Mouse (Mus musculus): Measurements from ENCODE around the gene Gng13. TPM values are rescaled to one million over a fixed set of nuclear protein-coding genes. Genes with fewer than 3 reads are reported as not detected.
A peak's percentile ranks its signal among the peaks of the same experiment; 100 is the strongest.

The Gng13 gene
- polyA plus RNA-seq, 1 experiment from 2014 or later, result 3.7 TPM

DNA sequence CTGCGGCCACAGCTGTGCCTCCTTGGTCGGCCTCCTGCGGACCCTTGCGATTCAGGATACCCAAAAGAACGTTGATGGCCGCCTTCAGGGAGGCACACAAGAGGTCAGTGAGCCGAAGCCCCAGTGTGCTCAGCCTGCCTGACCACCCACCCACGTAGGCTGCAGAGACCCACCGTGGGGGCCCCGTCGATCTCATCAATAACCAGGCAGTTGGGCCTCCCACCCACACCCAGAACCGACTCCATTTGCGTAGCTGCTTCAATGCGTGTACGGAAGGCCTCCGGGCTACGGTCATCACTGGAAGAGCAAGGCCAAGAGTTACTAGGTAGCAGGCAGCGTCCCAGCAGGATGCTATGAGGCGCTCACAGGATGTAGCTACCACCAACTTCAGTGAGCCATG is 6.5 kb downstream of the Gng13 start:
- Histone ChIP-seq H3K9me3 (ENCODE audit: control insufficient read depth, low read depth, low read length) (no peaks in the 10 kb centered on the region), H3K36me3 (ENCODE audit: control insufficient read depth, insufficient read depth, low read length) (peaks cover 16% of the 10 kb centered on the region), H3K4me2 (replicated peaks; ENCODE audit: low read depth, low read length) (no peak overlapping the region), H3K27ac (ENCODE audit: low read length) (no peak overlapping the region), H3K4me3 (ENCODE audit: low read depth, low read length) (no peak overlapping the region), H3K27me3 (ENCODE audit: control insufficient read depth, insufficient read depth, low read length) (no peaks in the 10 kb centered on the region), H3K4me1 (ENCODE audit: control insufficient read depth, insufficient read depth, low read length) (peaks cover 9% of the 10 kb centered on the region), H3K9ac (replicated peaks; ENCODE audit: low read depth, low read length) (no peak overlapping the region)
- ATAC-seq (ENCODE audit: insufficient number of reproducible peaks, insufficient read depth, low FRiP score, low read depth), result no peak
- 92% methylated on average over 19 of the region's 19 CpGs for whole genome bisulfite sequencing

DNA sequence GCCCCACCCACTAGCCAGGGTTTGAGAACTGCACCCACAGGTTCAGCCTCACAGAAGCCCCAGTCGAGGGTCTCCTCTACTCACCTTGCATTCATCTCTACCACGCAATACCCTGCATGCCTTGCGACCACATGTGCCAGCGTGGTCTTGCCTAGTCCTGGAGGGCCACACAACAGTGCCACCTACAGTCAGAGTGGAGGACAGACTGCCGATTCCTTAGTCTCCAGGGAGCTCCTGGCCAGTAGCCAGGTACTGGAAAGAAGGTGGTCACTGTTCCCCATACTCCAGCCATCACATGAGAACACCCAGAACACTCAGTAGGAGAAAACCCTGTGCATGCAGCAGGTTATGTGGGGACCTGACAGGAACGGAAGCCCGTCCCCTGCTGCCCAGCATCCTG is 6.9 kb downstream of the Gng13 start:
- Histone ChIP-seq H3K27me3 (ENCODE audit: control insufficient read depth, insufficient read depth, low read length) (no peaks in the 10 kb centered on the region), H3K9me3 (ENCODE audit: control insufficient read depth, low read depth, low read length) (no peaks in the 10 kb centered on the region), H3K4me3 (ENCODE audit: low read depth, low read length) (no peak overlapping the region), H3K4me2 (replicated peaks; ENCODE audit: low read depth, low read length) (no peak overlapping the region), H3K9ac (replicated peaks; ENCODE audit: low read depth, low read length) (no peak overlapping the region), H3K27ac (ENCODE audit: low read length) (no peak overlapping the region), H3K4me1 (ENCODE audit: control insufficient read depth, insufficient read depth, low read length) (peaks cover 11% of the 10 kb centered on the region), H3K36me3 (ENCODE audit: control insufficient read depth, insufficient read depth, low read length) (peaks cover 14% of the 10 kb centered on the region)
- 79% methylated on average over 7 of the region's 7 CpGs for WGBS
- no peak for ATAC-seq (ENCODE audit: insufficient number of reproducible peaks, insufficient read depth, low FRiP score, low read depth)

DNA sequence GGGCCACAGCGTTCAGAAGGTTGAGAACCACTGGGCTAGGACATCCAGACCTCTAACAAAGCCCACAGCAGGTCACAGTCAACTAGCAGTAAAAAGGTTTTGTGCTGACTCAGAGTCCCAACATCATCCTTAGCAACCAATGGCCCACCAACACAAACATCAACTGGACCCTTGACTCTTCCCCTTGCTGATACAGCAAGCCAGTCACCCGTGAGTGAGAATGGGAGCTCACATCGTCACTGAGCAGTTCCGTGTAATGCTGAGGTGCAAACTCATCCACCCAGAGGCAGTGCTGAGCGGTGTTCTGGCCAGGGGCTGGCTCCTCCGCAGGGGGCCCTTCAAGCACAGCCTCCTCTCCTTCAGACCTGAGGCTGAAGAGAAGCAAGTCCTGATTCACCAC is 8.3 kb downstream of the Gng13 start:
- peaks cover 11% of the 10 kb centered on the region for H3K4me1 ChIP-seq (ENCODE audit: control insufficient read depth, insufficient read depth, low read length)
- peaks cover 9% of the 10 kb centered on the region for H3K36me3 ChIP-seq (ENCODE audit: control insufficient read depth, insufficient read depth, low read length)
- H3K27me3 ChIP-seq (ENCODE audit: control insufficient read depth, insufficient read depth, low read length), result no peaks in the 10 kb centered on the region
- no peak overlapping the region for H3K4me2 ChIP-seq (replicated peaks; ENCODE audit: low read depth, low read length)
- no peak overlapping the region for H3K27ac ChIP-seq (ENCODE audit: low read length)
- WGBS, result 87% methylated on average over 6 of the region's 6 CpGs
- ATAC-seq (ENCODE audit: insufficient number of reproducible peaks, insufficient read depth, low FRiP score, low read depth), result no peak
- no peak overlapping the region for H3K4me3 ChIP-seq (ENCODE audit: low read depth, low read length)
- no peak overlapping the region for H3K9ac ChIP-seq (replicated peaks; ENCODE audit: low read depth, low read length)
- no peaks in the 10 kb centered on the region for H3K9me3 ChIP-seq (ENCODE audit: control insufficient read depth, low read depth, low read length)

DNA sequence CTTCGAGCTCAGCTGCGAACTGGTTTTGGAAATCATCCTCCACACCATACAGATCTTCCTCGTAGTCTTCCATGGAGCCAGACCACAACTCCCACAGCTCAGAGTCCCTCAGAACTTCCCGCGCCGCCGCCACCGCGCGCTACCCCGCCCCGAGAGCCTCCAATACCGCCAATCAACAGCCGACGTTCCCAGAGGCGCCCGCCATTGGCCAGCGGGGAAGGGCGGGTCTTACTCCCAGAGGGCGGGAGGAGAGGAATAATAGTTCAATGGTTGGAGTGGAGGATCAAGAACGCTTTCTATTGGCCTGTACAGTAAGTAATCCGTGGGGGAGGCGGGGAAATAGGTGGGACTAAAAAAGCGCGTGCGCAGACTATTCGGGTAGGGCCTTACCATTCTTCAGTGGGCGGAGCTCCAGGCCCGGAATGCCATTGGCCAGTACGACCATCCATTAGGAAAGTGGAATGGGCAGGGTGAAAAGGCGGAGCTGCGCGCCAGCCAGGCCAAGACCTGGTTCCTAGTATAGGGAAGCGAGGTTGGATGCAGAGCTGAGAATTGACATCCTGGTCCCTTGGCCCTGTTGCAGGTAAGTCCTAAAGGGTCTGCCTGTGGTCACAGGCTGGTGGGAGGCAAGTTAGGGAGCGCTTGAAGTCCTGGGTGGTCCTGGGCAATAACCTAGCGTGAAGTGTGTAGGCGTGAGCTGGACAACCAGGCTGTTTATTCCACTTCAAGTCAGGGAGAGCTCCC is 10.5 kb downstream of the Gng13 start, which contains the start of the genes Chtf18 and Rpusd1:
Gene Chtf18, minus strand, starts transcription at position 155 of the 744 bp plus-strand sequence.
Gene Rpusd1, plus strand, starts transcription at position 406 of the 744 bp plus-strand sequence.
- peak within 1 kb of the TSS; percentile 58 for H3K4me3 ChIP-seq (ENCODE audit: low read depth, low read length)
- H3K9me3 ChIP-seq (ENCODE audit: control insufficient read depth, low read depth, low read length), result no peaks in the 10 kb centered on the region
- H3K36me3 ChIP-seq (ENCODE audit: control insufficient read depth, insufficient read depth, low read length), result peaks cover 1% of the 10 kb centered on the region
- H3K4me1 ChIP-seq (ENCODE audit: control insufficient read depth, insufficient read depth, low read length), result peaks cover 11% of the 10 kb centered on the region
- H3K4me2 ChIP-seq (replicated peaks; ENCODE audit: low read depth, low read length), result peak within 1 kb of the TSS; percentile 82
- no peaks in the 10 kb centered on the region for H3K27me3 ChIP-seq (ENCODE audit: control insufficient read depth, insufficient read depth, low read length)
- ATAC-seq (ENCODE audit: insufficient number of reproducible peaks, insufficient read depth, low FRiP score, low read depth), result peak; percentile 98
- under 1% methylated on average over 37 of the region's 37 CpGs for WGBS
- no peak within 1 kb of the TSS for H3K27ac ChIP-seq (ENCODE audit: low read length)
- peak within 1 kb of the TSS; percentile 77 for H3K9ac ChIP-seq (replicated peaks; ENCODE audit: low read depth, low read length)

DNA sequence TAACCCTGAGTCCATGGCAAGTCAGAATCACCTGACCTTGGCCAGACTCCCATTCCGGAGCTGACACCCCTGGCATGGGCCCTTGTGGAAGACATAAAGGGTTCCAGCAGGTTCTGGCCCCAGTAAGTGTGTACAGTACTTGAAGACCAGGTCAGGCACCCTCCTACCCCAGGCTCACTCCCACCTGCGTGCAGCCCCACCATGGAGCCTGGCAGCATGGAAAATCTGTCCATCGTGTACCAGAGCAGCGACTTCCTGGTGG is 11.0 kb downstream of the Gng13 start:
- H3K27ac ChIP-seq (ENCODE audit: low read length), result no peak overlapping the region
- WGBS, result 30% methylated on average over 4 of the region's 4 CpGs

DNA sequence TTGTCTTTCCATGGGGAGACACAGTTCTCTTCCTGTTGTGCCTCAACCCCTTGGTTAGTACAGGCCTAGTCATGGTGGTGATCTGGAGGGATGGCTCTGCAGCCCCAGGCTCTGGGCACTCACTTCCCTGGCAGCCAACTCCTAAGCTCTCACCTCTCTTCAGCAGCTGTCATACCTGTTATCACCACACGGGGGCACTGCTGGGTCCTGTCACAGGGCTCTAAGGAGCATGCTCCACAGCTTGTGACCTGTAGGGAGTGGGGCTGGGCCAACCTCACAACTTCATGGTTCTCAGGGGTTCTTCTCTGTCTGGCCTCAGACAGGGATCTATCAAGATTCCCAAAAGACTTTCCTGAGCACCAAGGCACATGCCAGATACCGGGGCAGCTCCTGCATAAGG is 15.1 kb downstream of the Gng13 start:
- H3K27me3 ChIP-seq (ENCODE audit: control insufficient read depth, insufficient read depth, low read length), result no peaks in the 10 kb centered on the region
- H3K4me2 ChIP-seq (replicated peaks; ENCODE audit: low read depth, low read length), result no peak overlapping the region
- no peaks in the 10 kb centered on the region; the same call in 1 of the 2 replicates for H3K36me3 ChIP-seq (ENCODE audit: control insufficient read depth, insufficient read depth, low read length)
- H3K27ac ChIP-seq (ENCODE audit: low read length), result no peak overlapping the region
- no peaks in the 10 kb centered on the region for H3K9me3 ChIP-seq (ENCODE audit: control insufficient read depth, low read depth, low read length)
- no peak overlapping the region for H3K4me3 ChIP-seq (ENCODE audit: low read depth, low read length)
- 11% methylated on average over 2 of the region's 2 CpGs for WGBS
- no peak overlapping the region for H3K9ac ChIP-seq (replicated peaks; ENCODE audit: low read depth, low read length)
- peaks cover 6% of the 10 kb centered on the region for H3K4me1 ChIP-seq (ENCODE audit: control insufficient read depth, insufficient read depth, low read length)
- ATAC-seq (ENCODE audit: insufficient number of reproducible peaks, insufficient read depth, low FRiP score, low read depth), result no peak

More for the DNA sequence above, 11.0 kb downstream of the Gng13 start:
- no peak for ATAC-seq (ENCODE audit: insufficient number of reproducible peaks, insufficient read depth, low FRiP score, low read depth)
- H3K27me3 ChIP-seq (ENCODE audit: control insufficient read depth, insufficient read depth, low read length), result no peaks in the 10 kb centered on the region
- H3K36me3 ChIP-seq (ENCODE audit: control insufficient read depth, insufficient read depth, low read length), result no peaks in the 10 kb centered on the region; the same call in 1 of the 2 replicates
- H3K4me3 ChIP-seq (ENCODE audit: low read depth, low read length), result peak overlapping the region; percentile 58
- H3K9me3 ChIP-seq (ENCODE audit: control insufficient read depth, low read depth, low read length), result no peaks in the 10 kb centered on the region
- H3K9ac ChIP-seq (replicated peaks; ENCODE audit: low read depth, low read length), result peak overlapping the region; percentile 77
- peak overlapping the region; percentile 82 for H3K4me2 ChIP-seq (replicated peaks; ENCODE audit: low read depth, low read length)
- H3K4me1 ChIP-seq (ENCODE audit: control insufficient read depth, insufficient read depth, low read length), result peaks cover 11% of the 10 kb centered on the region

DNA sequence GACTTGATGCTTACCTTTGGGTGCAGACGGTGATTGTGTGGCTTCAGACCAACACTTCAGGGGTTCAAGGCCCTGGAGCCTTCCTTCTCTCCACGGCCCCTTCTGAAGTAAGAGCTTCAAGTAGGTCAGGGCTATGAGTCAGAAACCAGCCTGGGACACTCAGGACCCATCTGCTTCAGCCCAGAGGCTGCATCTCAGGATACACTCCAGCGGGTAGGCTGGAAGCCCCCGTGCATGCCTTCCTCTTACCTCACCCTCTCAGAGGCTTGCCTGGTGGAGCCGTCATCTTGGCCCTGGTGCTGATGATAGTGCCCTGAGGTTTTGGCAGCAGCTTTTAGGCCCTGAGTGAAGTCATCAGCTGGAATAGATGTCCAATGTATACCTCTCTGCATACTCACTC is 18.3 kb downstream of the Gng13 start:
- no peaks in the 10 kb centered on the region for H3K4me1 ChIP-seq (ENCODE audit: control insufficient read depth, insufficient read depth, low read length)
- no peak overlapping the region for H3K4me2 ChIP-seq (replicated peaks; ENCODE audit: low read depth, low read length)
- no peak for ATAC-seq (ENCODE audit: insufficient number of reproducible peaks, insufficient read depth, low FRiP score, low read depth)
- H3K27ac ChIP-seq (ENCODE audit: low read length), result no peak overlapping the region
- WGBS, result 84% methylated on average over 5 of the region's 5 CpGs
- no peaks in the 10 kb centered on the region for H3K36me3 ChIP-seq (ENCODE audit: control insufficient read depth, insufficient read depth, low read length)
- H3K9me3 ChIP-seq (ENCODE audit: control insufficient read depth, low read depth, low read length), result no peaks in the 10 kb centered on the region
- no peak overlapping the region for H3K9ac ChIP-seq (replicated peaks; ENCODE audit: low read depth, low read length)
- H3K4me3 ChIP-seq (ENCODE audit: low read depth, low read length), result no peak overlapping the region
- H3K27me3 ChIP-seq (ENCODE audit: control insufficient read depth, insufficient read depth, low read length), result no peaks in the 10 kb centered on the region

DNA sequence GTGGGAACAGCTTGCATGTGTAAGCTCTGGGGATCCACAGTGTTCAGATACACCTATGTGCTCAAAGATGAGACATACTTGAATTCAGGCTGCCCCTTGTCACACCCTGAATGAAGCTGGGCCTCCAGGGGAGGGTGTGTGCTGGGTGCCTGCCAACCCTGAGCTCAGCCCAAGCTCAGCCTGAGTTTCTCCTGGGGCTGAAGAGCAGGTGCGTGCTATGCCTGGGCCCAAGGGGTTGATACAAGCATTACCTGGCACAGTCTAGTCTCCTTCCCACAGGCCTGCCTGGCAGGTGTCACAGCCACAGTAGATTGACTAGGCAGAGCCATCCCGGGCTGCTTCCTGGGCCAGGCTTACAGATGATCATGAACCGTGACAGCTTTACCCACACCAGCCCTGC is 18.8 kb downstream of the Gng13 start, which contains the start of gene Mslnl:
Gene Mslnl, plus strand, starts transcription at position 298 of the 400 bp plus-strand sequence.
- WGBS, result 89% methylated on average over 3 of the region's 3 CpGs
- no peaks in the 10 kb centered on the region for H3K9me3 ChIP-seq (ENCODE audit: control insufficient read depth, low read depth, low read length)
- no peak within 1 kb of the TSS for H3K27ac ChIP-seq (ENCODE audit: low read length)
- no peak for ATAC-seq (ENCODE audit: insufficient number of reproducible peaks, insufficient read depth, low FRiP score, low read depth)
- no peak within 1 kb of the TSS for H3K4me3 ChIP-seq (ENCODE audit: low read depth, low read length)
- H3K9ac ChIP-seq (replicated peaks; ENCODE audit: low read depth, low read length), result no peak within 1 kb of the TSS
- H3K27me3 ChIP-seq (ENCODE audit: control insufficient read depth, insufficient read depth, low read length), result no peaks in the 10 kb centered on the region
- H3K4me1 ChIP-seq (ENCODE audit: control insufficient read depth, insufficient read depth, low read length), result no peaks in the 10 kb centered on the region
- H3K36me3 ChIP-seq (ENCODE audit: control insufficient read depth, insufficient read depth, low read length), result no peaks in the 10 kb centered on the region
- H3K4me2 ChIP-seq (replicated peaks; ENCODE audit: low read depth, low read length), result no peak within 1 kb of the TSS

DNA sequence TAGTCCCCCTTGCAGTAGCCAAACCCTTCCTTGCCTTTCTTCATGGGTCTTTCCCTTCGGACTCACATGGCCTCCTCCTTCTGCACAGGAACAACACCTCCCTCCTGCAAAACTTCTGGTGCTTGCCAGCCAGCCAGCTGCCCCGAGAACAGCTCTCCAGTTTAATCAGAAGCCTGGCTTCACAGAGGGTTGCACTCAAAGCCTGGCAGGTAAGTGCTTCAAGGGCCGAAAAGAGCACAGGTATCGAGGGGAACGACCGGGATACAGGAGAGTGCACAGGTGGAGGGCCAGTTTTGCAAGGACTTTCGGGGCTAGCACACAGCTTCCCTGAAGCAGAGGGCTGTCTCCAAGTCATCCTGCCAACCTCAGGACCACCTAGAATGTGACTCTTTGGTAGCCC is 21.9 kb downstream of the Gng13 start:
- Histone ChIP-seq H3K27me3 (ENCODE audit: control insufficient read depth, insufficient read depth, low read length) (no peaks in the 10 kb centered on the region), H3K27ac (ENCODE audit: low read length) (no peak overlapping the region), H3K9ac (replicated peaks; ENCODE audit: low read depth, low read length) (no peak overlapping the region), H3K4me3 (ENCODE audit: low read depth, low read length) (no peak overlapping the region), H3K4me1 (ENCODE audit: control insufficient read depth, insufficient read depth, low read length) (no peaks in the 10 kb centered on the region), H3K4me2 (replicated peaks; ENCODE audit: low read depth, low read length) (no peak overlapping the region), H3K36me3 (ENCODE audit: control insufficient read depth, insufficient read depth, low read length) (no peaks in the 10 kb centered on the region), H3K9me3 (ENCODE audit: control insufficient read depth, low read depth, low read length) (no peaks in the 10 kb centered on the region)
- 72% methylated on average over 7 of the region's 7 CpGs for WGBS
- no peak for ATAC-seq (ENCODE audit: insufficient number of reproducible peaks, insufficient read depth, low FRiP score, low read depth)
